Mouse (Mus musculus) limb, embryonic 10.5 days (tissue): Measurements from ENCODE around the gene Atp9a. TPM values are rescaled to one million over a fixed set of nuclear protein-coding genes. Genes with fewer than 3 reads are reported as not detected.
A peak's percentile ranks its signal among the peaks of the same experiment; 100 is the strongest.

Experiments used
- DNase-seq: peaks from one replicate; pipeline ENCODE4 v3.0.0-alpha.2; 2017; ENCODE audit warnings: low spot score
- H3K27ac ChIP-seq: fragments of 300-500 bp; sonication (generic); 2 replicates; pipeline ENCODE4 v1.5.1; 2016; ENCODE audit warnings: mild to moderate bottlenecking
- H3K27me3 ChIP-seq: fragments of 300-500 bp; sonication (generic); 2 replicates; pipeline ENCODE4 v1.6.1; 2016; ENCODE audit warnings: low read depth, mild to moderate bottlenecking; ENCODE audit not compliant: poor library complexity, severe bottlenecking
- H3K36me3 ChIP-seq: fragments of 300-500 bp; sonication (generic); 2 replicates; pipeline ENCODE4 v1.6.1; 2016; ENCODE audit warnings: mild to moderate bottlenecking, moderate library complexity
- H3K4me1 ChIP-seq: fragments of 300-500 bp; sonication (generic); 2 replicates; pipeline ENCODE4 v1.6.1; 2016
- H3K4me3 ChIP-seq: fragments of 300-500 bp; sonication (generic); 2 replicates; pipeline ENCODE4 v1.5.1; 2016; ENCODE audit warnings: mild to moderate bottlenecking, moderate library complexity
- H3K9me3 ChIP-seq: fragments of 300-500 bp; sonication (generic); replicated peaks from 2 replicates; pipeline ENCODE4 v1.6.1; 2016; ENCODE audit warnings: mild to moderate bottlenecking
- WGBS: fragments of 180-500 bp; shearing (Covaris S2); methylation state at CpG from one replicate; pipeline ENCODE4 v1.1.7; 2016; 5-methylcytosine and 5-hydroxymethylcytosine counted together
- polyA plus RNA-seq: library from polyadenylated mRNA; unstranded; fragments of >200 nt; fragmentation: Nextera tagmentation; extraction: Ambion mirVana; gene quantifications from 2 replicates; pipeline ENCODE4 v1.2.1, GENCODE M21; 2016

The Atp9a gene
- 4.9 and 6.5 TPM in 2 replicates for polyA plus RNA-seq

- 7% methylated on average over 33 of the region's 33 CpGs for WGBS
- DNase-seq, result peak; percentile 64
- H3K27me3 ChIP-seq, result no peaks in the 10 kb centered on the region
- H3K9me3 ChIP-seq, result no peaks in the 10 kb centered on the region
- H3K4me1 ChIP-seq, result peaks cover 13% of the 10 kb centered on the region
- H3K36me3 ChIP-seq, result peaks cover 5% of the 10 kb centered on the region
- peak within 1 kb of the TSS; percentile 91 for H3K4me3 ChIP-seq
- H3K27ac ChIP-seq, result peak within 1 kb of the TSS; percentile 88
Measured at GRCm38 (mm10) chr2:168742059-168742627, at the start of gene Atp9a. Gene Atp9a, minus strand, starts transcription at chr2:168742409.

DNA sequence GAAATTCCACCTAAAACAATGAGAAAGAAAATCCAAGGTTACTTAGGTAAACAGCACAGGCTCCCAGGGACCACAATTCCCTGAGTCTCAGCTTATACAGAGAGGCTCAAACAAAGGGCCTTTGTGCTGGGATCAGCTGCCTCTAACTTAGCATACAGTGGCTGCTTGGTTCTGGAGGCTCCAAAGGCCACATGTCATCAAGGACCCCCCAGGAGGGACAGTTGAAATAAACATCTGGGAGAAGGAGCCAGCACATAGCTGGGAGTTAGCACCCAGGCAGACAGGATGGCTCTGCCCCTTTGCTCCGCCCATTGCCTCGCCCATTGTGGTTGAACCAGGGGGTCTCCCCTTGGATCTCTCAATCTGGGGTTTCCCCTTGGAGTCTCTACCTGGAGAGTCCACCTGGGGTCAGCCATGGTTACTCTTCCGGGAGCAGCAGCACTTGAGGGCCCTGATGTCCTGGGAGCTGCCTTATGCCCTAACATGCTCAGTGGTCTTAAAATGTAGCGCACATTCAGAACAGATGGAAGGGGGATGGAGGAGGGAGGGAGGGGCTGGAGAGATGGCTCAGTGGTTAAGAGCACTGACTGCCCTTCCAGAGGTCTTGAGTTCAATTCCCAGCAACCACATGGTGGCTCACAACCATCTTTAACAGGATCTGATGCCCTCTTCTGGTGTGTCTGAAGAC lies 49.0 kb upstream of the Atp9a start:
- no peak for DNase-seq
- Histone ChIP-seq H3K36me3 (no peaks in the 10 kb centered on the region), H3K4me3 (no peak overlapping the region), H3K27ac (peak overlapping the region; percentile 38), H3K9me3 (no peaks in the 10 kb centered on the region), H3K4me1 (peaks cover 20% of the 10 kb centered on the region), H3K27me3 (no peaks in the 10 kb centered on the region)
- 54% methylated on average over 4 of the region's 4 CpGs for WGBS

GRCm38 (mm10) chr2:168786174-168786573 lies 44.0 kb upstream of the Atp9a start:
- no peaks in the 10 kb centered on the region for H3K9me3 ChIP-seq
- WGBS, result 92% methylated on average over 9 of the region's 9 CpGs

DNA sequence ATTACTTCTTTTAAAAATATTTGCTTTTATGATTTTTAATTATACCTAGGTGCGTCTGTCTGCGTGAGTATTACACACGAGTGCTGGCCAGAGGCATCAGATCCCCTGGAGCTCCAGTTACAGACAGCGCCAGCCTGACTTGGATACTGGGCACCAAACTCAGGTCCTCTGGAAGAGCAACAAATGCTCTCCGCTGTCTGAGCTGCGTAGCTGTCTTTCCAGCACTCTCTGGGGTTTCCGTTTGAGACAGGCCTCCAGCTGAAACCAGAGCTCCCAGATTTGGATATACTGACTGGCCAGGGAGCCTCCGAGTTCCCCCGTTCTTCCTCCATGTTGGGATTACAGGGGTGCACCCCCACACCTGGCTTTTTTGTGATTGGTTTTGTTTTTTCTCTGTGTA lies 38.4 kb upstream of the Atp9a start:
- 24% methylated on average over 9 of the region's 9 CpGs for WGBS
- Histone ChIP-seq H3K36me3 (no peaks in the 10 kb centered on the region), H3K27me3 (no peaks in the 10 kb centered on the region), H3K9me3 (no peaks in the 10 kb centered on the region), H3K4me1 (peaks cover 16% of the 10 kb centered on the region), H3K4me3 (no peak overlapping the region), H3K27ac (peak overlapping the region; percentile 16; the same call in 1 of the 2 replicates)
- DNase-seq, result no peak

More at GRCm38 (mm10) chr2:168786174-168786573, 44.0 kb upstream of the Atp9a start:
- Histone ChIP-seq H3K36me3 (no peaks in the 10 kb centered on the region), H3K4me1 (peaks cover 12% of the 10 kb centered on the region; the same call in 1 of the 2 replicates), H3K27ac (no peak overlapping the region), H3K4me3 (no peak overlapping the region), H3K27me3 (no peaks in the 10 kb centered on the region)
- no peak for DNase-seq

- Histone ChIP-seq H3K36me3 (no peaks in the 10 kb centered on the region), H3K27ac (no peak overlapping the region), H3K27me3 (no peaks in the 10 kb centered on the region), H3K4me3 (no peak overlapping the region), H3K4me1 (peaks cover 16% of the 10 kb centered on the region), H3K9me3 (no peaks in the 10 kb centered on the region)
- WGBS, result 9% methylated on average over 9 of the region's 9 CpGs
- DNase-seq, result no peak
Measured at GRCm38 (mm10) chr2:168780024-168780423, 37.8 kb upstream of the Atp9a start.

GRCm38 (mm10) chr2:168777481-168777880 lies 35.3 kb upstream of the Atp9a start:
- H3K27ac ChIP-seq, result no peak overlapping the region

GRCm38 (mm10) chr2:168776238-168776637 lies 34.0 kb upstream of the Atp9a start:
- Histone ChIP-seq H3K9me3 (no peaks in the 10 kb centered on the region), H3K36me3 (no peaks in the 10 kb centered on the region), H3K4me1 (peaks cover 13% of the 10 kb centered on the region), H3K27ac (no peak overlapping the region), H3K4me3 (no peak overlapping the region), H3K27me3 (no peaks in the 10 kb centered on the region)
- 84% methylated on average over 3 of the region's 3 CpGs for WGBS
- DNase-seq, result no peak

More at GRCm38 (mm10) chr2:168777481-168777880, 35.3 kb upstream of the Atp9a start:
- Histone ChIP-seq H3K4me1 (peaks cover 13% of the 10 kb centered on the region), H3K9me3 (no peaks in the 10 kb centered on the region), H3K36me3 (no peaks in the 10 kb centered on the region), H3K27me3 (no peaks in the 10 kb centered on the region), H3K4me3 (no peak overlapping the region)
- DNase-seq, result no peak

DNA sequence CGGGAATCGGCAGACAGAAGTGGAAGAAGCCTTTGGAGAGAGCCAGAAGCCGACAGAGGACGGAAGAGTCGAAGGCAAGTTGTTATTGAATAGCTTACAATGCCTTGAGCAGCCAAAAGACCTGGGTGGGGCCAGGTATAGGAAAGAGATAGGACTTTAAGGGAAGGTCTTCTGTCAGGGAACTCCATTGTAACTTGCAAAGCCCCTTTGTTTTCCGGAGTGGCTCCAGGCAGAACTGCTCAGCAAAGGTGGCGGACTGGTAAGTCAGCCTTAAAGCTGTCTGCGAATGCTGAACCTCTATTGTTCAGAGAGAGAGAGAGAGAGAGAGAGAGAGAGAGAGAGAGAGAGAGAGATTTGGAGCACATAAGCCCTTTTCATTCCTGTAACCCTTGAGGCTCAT lies 27.1 kb upstream of the Atp9a start:
- 69% methylated on average over 8 of the region's 8 CpGs for WGBS
- DNase-seq, result no peak
- H3K4me1 ChIP-seq, result peaks cover 28% of the 10 kb centered on the region
- no peaks in the 10 kb centered on the region for H3K36me3 ChIP-seq
- H3K27me3 ChIP-seq, result peaks cover 17% of the 10 kb centered on the region
- H3K9me3 ChIP-seq, result no peaks in the 10 kb centered on the region
- H3K4me3 ChIP-seq, result no peak overlapping the region
- H3K27ac ChIP-seq, result no peak overlapping the region

GRCm38 (mm10) chr2:168767582-168767981 lies 25.4 kb upstream of the Atp9a start, which contains the start of gene Sall4:
Gene Sall4, minus strand, starts transcription at chr2:168767943.
- no peaks in the 10 kb centered on the region for H3K9me3 ChIP-seq
- WGBS, result 13% methylated on average over 10 of the region's 10 CpGs
- peaks cover 17% of the 10 kb centered on the region for H3K27me3 ChIP-seq
- DNase-seq, result no peak
- H3K4me1 ChIP-seq, result peaks cover 44% of the 10 kb centered on the region
- no peaks in the 10 kb centered on the region for H3K36me3 ChIP-seq
- peak within 1 kb of the TSS; percentile 98 for H3K27ac ChIP-seq
- peak within 1 kb of the TSS; percentile 76 for H3K4me3 ChIP-seq

DNA sequence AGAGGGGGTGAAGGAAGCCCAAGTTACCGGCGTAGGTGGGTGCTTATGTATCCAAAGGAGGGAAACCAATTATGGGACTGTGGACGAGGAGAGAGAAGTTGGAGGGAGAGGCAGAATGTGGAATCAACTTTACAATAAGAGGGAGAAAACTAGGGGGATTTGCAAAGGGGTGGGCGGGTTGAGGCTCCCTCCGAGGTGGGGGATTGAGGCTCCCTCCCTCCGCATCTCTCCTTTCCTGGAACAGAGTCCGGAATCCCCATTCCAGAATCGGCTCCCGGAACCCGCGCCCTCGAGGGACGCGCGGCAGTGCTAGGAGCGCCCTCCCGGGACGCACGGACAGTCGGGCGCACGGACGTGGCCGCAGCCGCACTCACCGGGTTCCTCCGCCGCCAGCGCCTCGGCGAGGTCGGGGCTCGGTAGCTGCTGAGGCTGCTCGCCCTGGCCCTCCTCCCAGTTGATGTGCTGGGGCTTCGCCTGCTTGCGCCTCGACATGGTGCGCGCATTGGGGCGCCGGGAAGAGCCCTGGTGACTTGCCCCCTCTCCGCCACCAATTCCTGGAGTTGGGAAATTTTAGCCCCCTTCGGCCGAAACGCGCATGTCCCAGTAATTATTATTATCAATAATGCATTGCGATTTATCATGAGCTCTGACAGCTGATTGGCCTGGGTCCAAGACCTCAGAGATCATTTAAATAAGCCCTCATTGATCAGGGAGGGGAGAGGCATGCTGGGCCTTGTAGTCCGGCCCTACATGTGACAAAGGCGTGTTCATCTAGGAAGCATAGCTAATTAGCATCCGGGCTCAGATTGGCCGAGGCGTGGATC lies 24.5 kb upstream of the Atp9a start:
- Histone ChIP-seq H3K4me3 (peak overlapping the region; percentile 76), H3K36me3 (no peaks in the 10 kb centered on the region), H3K27me3 (peaks cover 17% of the 10 kb centered on the region), H3K27ac (peak overlapping the region; percentile 98), H3K4me1 (peaks cover 52% of the 10 kb centered on the region), H3K9me3 (no peaks in the 10 kb centered on the region)
- DNase-seq, result peak; percentile 80
- WGBS, result 0% methylated on average over 52 of the region's 52 CpGs

DNA sequence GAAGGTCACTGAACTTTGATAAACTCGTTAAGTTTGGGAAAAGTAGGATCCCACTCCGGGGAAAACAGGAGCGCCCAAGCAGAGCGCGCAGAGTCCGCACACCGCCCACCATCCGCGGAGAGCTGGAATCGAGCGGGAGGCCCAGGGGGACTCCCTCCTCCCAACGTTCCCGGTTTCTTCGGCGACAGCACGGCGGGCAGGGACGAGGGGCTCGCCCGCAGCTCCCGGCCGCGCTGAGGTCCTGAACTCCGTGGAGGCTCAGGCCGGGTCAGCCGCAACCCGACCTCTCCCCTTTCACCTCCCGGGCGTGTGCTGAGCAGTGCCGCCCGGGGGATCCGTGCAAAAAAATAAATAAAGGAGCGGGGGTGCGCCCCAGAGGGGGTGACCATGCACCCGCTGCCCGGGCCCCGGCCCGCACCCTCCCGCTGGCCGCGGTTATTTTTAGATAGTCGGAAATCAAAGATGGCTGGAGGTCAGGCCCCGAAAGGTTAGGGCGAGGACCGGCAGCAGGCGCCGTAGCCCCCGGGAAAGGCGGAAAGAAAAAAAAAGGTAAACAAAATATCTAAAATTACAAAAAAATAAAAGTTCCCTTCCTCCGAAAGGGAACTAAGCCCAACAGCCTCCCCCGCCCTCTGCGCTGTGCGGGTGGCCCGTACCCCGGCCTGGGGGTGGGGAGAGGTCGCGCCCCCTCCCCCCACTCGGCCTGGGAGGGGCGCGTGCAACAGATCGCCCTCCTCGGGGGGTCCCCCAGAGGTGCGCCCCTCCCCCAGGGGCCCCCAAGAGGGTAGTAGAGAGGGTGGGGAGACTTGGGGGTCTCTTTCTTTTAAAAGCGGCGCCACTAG lies 23.7 kb upstream of the Atp9a start:
- DNase-seq, result peak; percentile 68
- under 1% methylated on average over 65 of the region's 65 CpGs for WGBS

DNA sequence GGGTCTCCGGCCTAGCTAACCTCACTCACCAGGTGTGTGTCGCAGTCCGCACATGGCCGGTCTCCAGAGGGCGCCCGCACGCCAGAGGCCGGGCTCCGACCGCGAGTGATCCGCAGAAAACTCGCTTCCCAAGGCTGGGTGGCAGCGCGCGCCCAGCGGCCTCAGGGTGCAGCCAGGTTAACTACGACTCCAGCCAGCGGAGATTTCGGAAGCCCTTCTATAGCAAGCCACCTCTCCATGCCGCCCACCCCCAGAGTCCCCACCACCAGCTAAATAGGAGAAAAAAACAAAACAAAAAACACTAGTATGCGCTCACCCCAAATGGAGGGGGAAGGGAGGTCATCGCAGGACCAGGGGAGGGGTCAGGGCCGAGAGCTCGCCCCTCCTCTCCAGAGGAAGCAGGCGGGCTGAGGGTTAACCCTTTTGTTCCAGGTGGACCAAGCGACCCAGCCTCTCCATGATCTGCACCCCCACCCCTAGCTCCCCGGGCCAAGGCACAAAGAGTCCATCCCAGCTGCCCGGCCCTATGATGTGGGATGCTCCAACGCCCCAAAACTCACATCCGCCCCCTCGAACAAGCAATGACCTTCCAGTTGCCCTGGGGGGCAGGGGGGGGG lies 23.0 kb upstream of the Atp9a start:
- peak; percentile 87 for DNase-seq
- Histone ChIP-seq H3K9me3 (no peaks in the 10 kb centered on the region), H3K4me3 (peak overlapping the region; percentile 76), H3K4me1 (peaks cover 52% of the 10 kb centered on the region), H3K27ac (peak overlapping the region; percentile 98), H3K36me3 (peaks cover 8% of the 10 kb centered on the region), H3K27me3 (peaks cover 17% of the 10 kb centered on the region)
- under 1% methylated on average over 32 of the region's 32 CpGs for WGBS

More for the DNA sequence above, 23.7 kb upstream of the Atp9a start:
- H3K9me3 ChIP-seq, result no peaks in the 10 kb centered on the region
- H3K4me3 ChIP-seq, result peak overlapping the region; percentile 76
- peaks cover 52% of the 10 kb centered on the region for H3K4me1 ChIP-seq
- H3K27ac ChIP-seq, result peak overlapping the region; percentile 98
- peaks cover 6% of the 10 kb centered on the region for H3K36me3 ChIP-seq
- peaks cover 17% of the 10 kb centered on the region for H3K27me3 ChIP-seq
